Mouse (Mus musculus) ES-CJ7 (cell line): ENCODE results near the gene Hba-a2.

Experiments used
- DNase-seq: peaks from one replicate; pipeline ENCODE4 v3.0.0; 2011; ENCODE audit warnings: low read depth, low spot score

Hba-a2 gene

DNA sequence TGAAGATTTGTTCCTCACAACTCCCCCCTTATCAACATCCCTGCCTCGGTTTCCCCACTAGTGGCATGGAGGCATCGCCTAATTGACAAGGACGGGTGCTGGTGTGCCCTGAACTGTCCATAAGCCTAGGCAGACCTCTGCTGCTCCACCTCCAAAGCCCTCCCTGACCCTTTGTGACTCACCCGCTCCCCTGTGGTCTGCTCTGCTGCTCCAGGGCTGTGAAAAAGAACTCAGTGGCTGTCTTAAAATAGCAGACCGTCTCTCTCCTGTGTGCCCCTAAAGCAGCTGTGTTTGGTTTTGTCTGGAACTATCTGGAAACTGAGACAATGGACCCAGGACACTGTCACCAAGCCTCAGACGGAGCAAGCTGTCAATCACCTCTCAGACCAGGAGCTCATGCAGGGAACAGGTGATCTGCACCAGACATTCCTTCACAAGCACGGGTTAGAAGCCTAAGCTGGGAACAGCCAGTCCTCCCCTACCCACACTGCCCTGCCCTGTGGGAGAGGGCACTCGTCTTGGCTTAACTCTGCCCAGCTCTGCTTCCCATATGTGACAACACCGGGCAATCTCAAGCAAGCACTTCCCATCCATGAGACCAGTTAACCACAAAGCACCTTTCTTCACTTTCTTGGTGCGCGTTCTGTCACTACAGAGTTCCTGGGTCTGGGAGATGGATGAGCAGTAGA lies 24.4 kb downstream of the Hba-a2 start:
- DNase-seq, result peak; percentile 41

DNA sequence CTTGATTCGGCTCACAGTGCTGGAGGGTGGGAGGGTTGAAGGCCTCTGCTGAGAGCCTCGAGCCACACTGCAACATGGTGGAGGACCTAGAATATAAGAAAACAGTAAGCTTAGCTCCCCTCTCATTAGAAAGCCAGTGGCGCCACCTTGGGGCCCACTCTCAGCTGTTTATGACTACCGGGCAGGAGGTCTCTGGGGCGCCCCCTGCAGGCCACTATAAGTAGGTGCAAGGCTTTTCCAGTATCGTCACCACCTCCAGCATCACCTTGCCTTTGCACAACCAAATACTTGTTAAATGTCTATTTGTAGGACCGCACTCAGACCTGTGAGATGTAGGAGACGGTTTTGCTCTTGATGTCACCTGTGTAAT lies 24.9 kb downstream of the Hba-a2 start:
- peak; percentile 88 for DNase-seq

- DNase-seq, result peak; percentile 90
Observed at GRCm38 (mm10) chr11:32324609-32325008, 28.3 kb downstream of the Hba-a2 start.

GRCm38 (mm10) chr11:32331075-32331474 lies 34.8 kb downstream of the Hba-a2 start:
- DNase-seq, result no peak

GRCm38 (mm10) chr11:32331861-32332260 lies 35.6 kb downstream of the Hba-a2 start:
- DNase-seq, result no peak

- no peak for DNase-seq
Observed at GRCm38 (mm10) chr11:32333235-32333634, 36.9 kb downstream of the Hba-a2 start.

DNA sequence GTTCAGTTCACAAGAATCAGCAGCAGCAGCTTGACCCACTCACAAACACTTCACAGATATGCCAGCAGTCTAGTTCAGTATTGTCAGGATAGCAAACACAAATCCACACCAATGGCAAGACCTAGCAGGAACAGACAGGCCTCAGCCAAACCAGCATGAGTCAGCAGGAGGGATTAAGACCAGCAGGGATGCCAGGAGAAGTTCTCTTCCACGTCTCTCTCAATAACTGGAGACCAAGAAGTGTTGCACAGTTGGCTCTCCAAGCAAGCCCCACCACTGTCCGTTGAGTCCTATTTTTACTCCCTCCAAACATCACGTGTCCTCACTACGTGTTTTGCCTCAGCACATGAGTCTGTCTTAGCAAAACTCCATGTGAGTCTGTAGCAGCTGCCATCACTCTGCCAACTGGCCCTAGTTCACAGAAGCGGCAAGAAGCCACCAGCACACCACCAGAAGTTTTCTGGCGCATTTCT lies 40.2 kb downstream of the Hba-a2 start:
- DNase-seq, result no peak

- DNase-seq, result no peak
Observed at GRCm38 (mm10) chr11:32339131-32339531, 42.8 kb downstream of the Hba-a2 start.

GRCm38 (mm10) chr11:32340476-32341473 lies 44.5 kb downstream of the Hba-a2 start:
- DNase-seq, result peak; percentile 79

DNA sequence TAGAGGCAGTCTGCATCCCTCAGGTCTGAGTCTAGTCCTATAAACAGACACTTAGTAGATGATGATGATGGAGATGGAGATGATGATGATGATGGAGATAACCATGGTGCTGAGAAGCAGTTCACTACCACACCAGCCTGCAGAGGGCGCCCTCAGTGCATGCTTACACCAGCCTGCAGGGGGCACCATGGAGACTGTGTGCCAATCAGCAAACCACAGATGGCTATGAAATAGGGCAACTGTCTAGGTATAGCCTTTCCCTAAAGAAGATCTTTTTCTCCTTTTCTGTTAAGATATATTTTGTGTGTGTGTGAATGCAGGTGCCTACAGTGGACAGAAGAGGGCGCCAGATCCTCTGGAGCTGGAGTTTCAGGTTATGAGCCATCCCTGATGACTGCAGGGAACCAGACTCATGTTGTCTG lies 46.5 kb downstream of the Hba-a2 start:
- peak; percentile 53 for DNase-seq

- no peak for DNase-seq
Observed at GRCm38 (mm10) chr11:32343350-32343749, 47.1 kb downstream of the Hba-a2 start.

- no peak for DNase-seq
Observed at GRCm38 (mm10) chr11:32345504-32346297, 49.4 kb downstream of the Hba-a2 start.
